Mouse (Mus musculus) bone marrow, adult 2 months (tissue): ENCODE data around the gene Vmn2r92.
"Not testable (repeated sequence)": the region's sequence is repeated elsewhere in the genome, so short reads cannot be mapped to it uniquely, and the experiment has no call there.

Source experiments
- CTCF ChIP-seq: fragments of 200-500 bp; IDR thresholded peaks from 2 replicates; pipeline ENCODE4 v1.5.1; 2011; ENCODE audit warnings: low read length, control low read depth; ENCODE audit not compliant: control insufficient read depth, insufficient read depth
- POLR2A ChIP-seq: fragments of 200-500 bp; IDR thresholded peaks from 2 replicates; pipeline ENCODE4 v1.6.1; 2011; ENCODE audit warnings: low read depth, mild to moderate bottlenecking, control low read depth, low read length, borderline replicate concordance; ENCODE audit not compliant: control insufficient read depth

- TF ChIP-seq POLR2A, CTCF: not testable (repeated sequence)
Measured at GRCm38 (mm10) chr17:18161194-18161593, 9.5 kb downstream of the Vmn2r92 start.
